Mouse (Mus musculus) kidney, embryonic 14.5 days (tissue): ENCODE results near the gene Mgst2. TPM values are rescaled to one million over a fixed set of nuclear protein-coding genes. Genes with fewer than 3 reads are reported as not detected.

Source experiments
- ATAC-seq: fragments of 200-750 bp; cut with Nextera tagmentation; 2 replicates; pipeline ENCODE4 v1.8.0; 2017; ENCODE audit warnings: moderate number of reproducible peaks, mild to moderate bottlenecking, moderate TSS enrichment, moderate library complexity; ENCODE audit not compliant: low FRiP score, low TSS enrichment
- H3K27ac ChIP-seq: fragments of 300-500 bp; sonication (generic); 2 replicates; pipeline ENCODE4 v1.5.1; 2014; ENCODE audit warnings: low read depth, mild to moderate bottlenecking, low read length, moderate library complexity, mixed read lengths
- H3K27me3 ChIP-seq: fragments of 300-500 bp; sonication (generic); 2 replicates; pipeline ENCODE4 v1.6.1; 2014; ENCODE audit warnings: mild to moderate bottlenecking, low read length; ENCODE audit not compliant: control insufficient read depth, insufficient read depth
- H3K36me3 ChIP-seq: fragments of 300-500 bp; sonication (generic); 2 replicates; pipeline ENCODE4 v1.6.1; 2014; ENCODE audit warnings: low read length, mixed read lengths; ENCODE audit not compliant: control insufficient read depth, insufficient read depth
- H3K4me1 ChIP-seq: fragments of 300-500 bp; sonication (generic); 2 replicates; pipeline ENCODE4 v1.6.1; 2014; ENCODE audit warnings: low read length, mixed read lengths; ENCODE audit not compliant: control insufficient read depth, insufficient read depth
- H3K4me2 ChIP-seq: fragments of 300-500 bp; sonication (generic); replicated peaks from 2 replicates; pipeline ENCODE4 v1.6.1; 2014; ENCODE audit warnings: low read depth, mild to moderate bottlenecking, low read length
- H3K4me3 ChIP-seq: fragments of 300-500 bp; sonication (generic); 2 replicates; pipeline ENCODE4 v1.5.1; 2014; ENCODE audit warnings: mild to moderate bottlenecking, low read length
- H3K9ac ChIP-seq: fragments of 300-500 bp; sonication (generic); 2 replicates; pipeline ENCODE4 v1.6.1; 2014; ENCODE audit warnings: low read depth, mild to moderate bottlenecking, low read length, moderate library complexity
- H3K9me3 ChIP-seq: fragments of 300-500 bp; sonication (generic); 2 replicates; pipeline ENCODE4 v1.6.1; 2016; ENCODE audit warnings: low read length; ENCODE audit not compliant: control insufficient read depth
- WGBS: fragments of 180-500 bp; shearing (Covaris S2); extraction: QIAGEN DNeasy Blood & Tissue Kit; methylation state at CpG from one replicate; pipeline ENCODE4 v1.1.7; 2014; 5-methylcytosine and 5-hydroxymethylcytosine counted together
- polyA plus RNA-seq: library from polyadenylated mRNA; unstranded; fragments of >200 nt; fragmentation: Nextera tagmentation; extraction: Ambion mirVana; gene quantifications from 2 replicates; pipeline ENCODE4 v1.2.1, GENCODE M21; 2014

The Mgst2 gene
- polyA plus RNA-seq, 1 experiment from 2014 or later: 0.51 TPM

DNA sequence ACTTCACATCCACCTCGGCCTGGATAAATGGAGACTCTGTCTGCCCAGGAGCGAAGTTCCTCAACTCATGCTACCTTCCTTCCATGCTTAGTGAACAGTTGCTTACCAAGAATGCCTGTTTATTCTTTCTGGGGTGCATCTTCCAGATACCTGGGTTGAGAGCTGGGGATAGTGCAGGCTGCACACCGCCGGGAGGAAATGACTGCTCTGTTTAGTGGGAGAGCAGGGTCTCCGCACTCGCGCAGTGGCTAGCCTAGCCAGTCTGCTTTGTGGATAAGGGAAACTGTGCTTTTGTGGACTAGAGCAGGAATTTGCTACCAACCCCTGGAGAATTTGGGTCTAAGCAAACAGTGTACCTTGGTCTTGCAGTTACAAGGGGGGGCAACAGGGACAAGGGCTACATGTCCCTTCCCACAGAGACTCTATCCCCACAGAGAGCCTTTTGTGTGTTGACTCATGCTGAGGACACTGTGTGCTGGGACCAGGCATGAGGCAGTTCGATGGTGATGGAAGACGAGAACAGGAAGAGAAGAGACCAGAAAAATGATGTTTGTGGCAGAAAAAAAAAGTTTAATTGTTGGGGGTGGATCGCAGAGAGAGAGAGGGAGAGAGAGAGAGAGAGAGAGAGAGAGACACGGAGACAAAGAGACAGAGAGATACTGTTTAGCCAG, 1.9 kb downstream of the Mgst2 start:
- Histone ChIP-seq H3K4me1 (0 out of 2 replicates have a peak, but pooled peaks cover 3% of the 10 kb centered on the region), H3K36me3 (no peaks in the 10 kb centered on the region), H3K9me3 (no peaks in the 10 kb centered on the region), H3K9ac (no peak overlapping the region), H3K4me2 (no peak overlapping the region), H3K27me3 (no peaks in the 10 kb centered on the region), H3K27ac (no peak overlapping the region), H3K4me3 (no peak overlapping the region)
- no peak for ATAC-seq
- 82% methylated on average over 11 of the region's 11 CpGs for WGBS

DNA sequence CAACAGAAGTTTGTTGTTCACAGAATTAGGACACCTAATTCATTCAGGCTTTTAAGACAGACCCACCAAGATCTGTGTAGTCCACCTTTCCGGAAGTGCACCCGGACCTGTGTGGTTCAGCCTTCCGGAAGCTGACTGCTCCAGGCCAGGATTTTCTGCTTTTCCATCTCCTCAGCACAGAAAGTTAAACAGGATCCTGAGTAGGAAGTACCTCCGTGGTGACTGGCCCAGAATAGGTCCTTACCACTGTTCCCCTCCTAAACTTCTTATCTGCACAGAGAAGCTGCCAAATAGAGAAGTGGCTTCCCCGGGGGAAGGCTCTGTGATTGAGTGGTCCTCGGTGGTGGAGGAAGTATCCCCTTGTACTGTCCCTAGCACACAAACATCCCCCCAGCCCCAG, 2.4 kb downstream of the Mgst2 start:
- Histone ChIP-seq H3K4me1 (peaks cover 4% of the 10 kb centered on the region; the same call in 1 of the 2 replicates), H3K4me2 (no peak overlapping the region), H3K27me3 (no peaks in the 10 kb centered on the region), H3K27ac (no peak overlapping the region), H3K9ac (no peak overlapping the region), H3K9me3 (no peaks in the 10 kb centered on the region), H3K36me3 (no peaks in the 10 kb centered on the region), H3K4me3 (no peak overlapping the region)
- WGBS: 57% methylated on average over 6 of the region's 6 CpGs
- ATAC-seq: no peak

DNA sequence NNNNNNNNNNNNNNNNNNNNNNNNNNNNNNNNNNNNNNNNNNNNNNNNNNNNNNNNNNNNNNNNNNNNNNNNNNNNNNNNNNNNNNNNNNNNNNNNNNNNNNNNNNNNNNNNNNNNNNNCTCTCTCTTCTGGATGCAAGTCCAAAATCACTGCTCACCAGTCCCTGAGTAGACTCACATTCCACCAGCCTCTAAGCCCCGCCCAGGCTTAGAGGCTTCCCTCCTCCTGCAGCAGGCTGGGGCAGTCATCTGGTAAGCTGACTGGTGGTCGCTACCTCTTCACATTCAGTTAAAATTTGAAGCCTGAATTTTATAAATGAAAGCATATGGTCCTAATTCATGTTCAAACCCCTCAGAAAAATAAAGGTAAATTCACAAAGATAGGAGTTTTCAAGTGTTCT, 8.4 kb downstream of the Mgst2 start:
- Histone ChIP-seq H3K4me2 (no peak overlapping the region), H3K36me3 (no peaks in the 10 kb centered on the region), H3K27me3 (no peaks in the 10 kb centered on the region), H3K9ac (no peak overlapping the region), H3K4me1 (peaks cover 8% of the 10 kb centered on the region; the same call in 1 of the 2 replicates), H3K9me3 (no peaks in the 10 kb centered on the region), H3K4me3 (no peak overlapping the region), H3K27ac (no peak overlapping the region)
- 53% methylated on average over 2 of the region's 2 CpGs for WGBS
- no peak for ATAC-seq

DNA sequence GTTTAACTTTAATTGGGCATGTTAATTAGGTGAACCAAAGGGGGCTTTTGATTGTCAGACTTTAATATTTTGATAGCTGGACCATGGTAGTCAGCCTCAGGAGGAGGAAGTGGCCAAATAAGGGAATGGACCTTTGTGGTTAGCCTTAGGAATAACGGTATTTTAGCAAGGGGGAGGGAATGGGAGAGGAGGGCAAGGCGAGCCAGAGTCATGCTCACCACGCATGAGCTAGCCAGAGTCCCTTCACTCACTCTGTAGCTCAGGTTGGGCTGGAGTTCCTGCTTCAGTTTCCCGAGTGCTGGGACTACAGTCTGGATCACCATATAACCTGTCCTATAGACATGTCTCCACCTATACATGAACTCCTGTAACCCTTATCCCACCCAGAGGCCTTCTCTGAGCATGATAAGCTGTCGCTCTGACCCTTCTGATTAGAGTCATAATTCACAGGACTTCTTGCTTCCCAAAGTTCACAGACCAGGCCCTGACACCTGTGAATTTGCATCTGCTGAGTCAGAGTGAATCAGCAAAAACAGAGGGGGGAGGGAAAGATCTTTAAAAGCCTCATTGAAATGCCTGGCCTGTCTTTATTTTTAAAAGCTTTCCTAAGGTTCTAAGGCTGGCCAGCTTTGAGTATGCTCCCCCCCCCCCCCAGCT, 10.4 kb downstream of the Mgst2 start:
- no peak overlapping the region for H3K9ac ChIP-seq
- no peaks in the 10 kb centered on the region for H3K36me3 ChIP-seq
- H3K4me2 ChIP-seq: no peak overlapping the region
- WGBS: 65% methylated on average over 5 of the region's 5 CpGs
- no peaks in the 10 kb centered on the region for H3K9me3 ChIP-seq
- no peak for ATAC-seq
- no peak overlapping the region for H3K27ac ChIP-seq
- H3K4me1 ChIP-seq: peaks cover 8% of the 10 kb centered on the region; the same call in 1 of the 2 replicates
- H3K27me3 ChIP-seq: no peaks in the 10 kb centered on the region
- no peak overlapping the region for H3K4me3 ChIP-seq

DNA sequence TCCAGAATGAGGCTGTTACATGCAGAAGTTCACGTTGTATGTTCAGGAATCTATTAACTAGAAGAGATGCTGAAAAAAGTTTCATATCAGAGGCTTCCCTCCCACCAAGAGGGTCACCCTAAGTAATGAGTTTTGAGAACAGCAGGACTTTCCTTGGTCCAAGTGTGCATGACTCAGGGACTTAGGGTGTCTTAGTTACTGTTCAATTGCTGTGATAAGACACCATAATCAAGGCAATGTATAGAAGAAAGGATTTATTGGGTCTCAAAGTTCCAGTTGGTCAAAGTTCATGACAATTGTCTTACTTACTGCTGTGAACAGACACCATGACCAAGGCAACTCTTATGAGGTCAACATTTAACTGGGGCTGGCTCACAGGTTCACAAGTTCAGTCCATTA, 10.9 kb downstream of the Mgst2 start:
- 88% methylated on average over 1 of the region's 1 CpGs for WGBS
- no peak for ATAC-seq
- no peaks in the 10 kb centered on the region for H3K36me3 ChIP-seq

DNA sequence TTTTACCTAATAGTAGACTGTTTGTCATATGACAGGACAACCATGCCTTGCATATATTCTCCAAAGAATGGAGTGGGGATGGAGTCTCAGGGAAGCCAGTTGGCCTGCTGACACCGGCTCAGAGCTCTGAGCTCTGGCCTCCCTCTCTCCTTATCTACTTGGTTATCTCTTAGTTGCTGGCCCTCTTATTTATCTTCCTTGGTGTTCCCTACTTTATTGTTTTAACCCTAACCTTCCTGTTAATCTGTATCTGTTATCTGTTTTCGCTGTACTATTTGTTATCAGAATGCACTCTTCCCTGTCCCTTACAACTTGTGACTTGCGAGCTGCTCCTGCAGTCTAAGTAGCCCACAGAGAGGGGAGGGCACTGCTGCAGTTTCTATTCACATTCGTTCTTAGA, 12.5 kb downstream of the Mgst2 start:
- ATAC-seq: no peak
- H3K27ac ChIP-seq: no peak overlapping the region
- H3K4me1 ChIP-seq: peaks cover 7% of the 10 kb centered on the region; the same call in 1 of the 2 replicates
- no peaks in the 10 kb centered on the region for H3K9me3 ChIP-seq
- 71% methylated on average over 4 of the region's 4 CpGs for WGBS
- H3K4me2 ChIP-seq: no peak overlapping the region
- H3K4me3 ChIP-seq: no peak overlapping the region
- no peaks in the 10 kb centered on the region for H3K27me3 ChIP-seq
- H3K9ac ChIP-seq: no peak overlapping the region
- no peaks in the 10 kb centered on the region for H3K36me3 ChIP-seq

More for the DNA sequence above, 10.9 kb downstream of the Mgst2 start:
- no peak overlapping the region for H3K27ac ChIP-seq
- H3K4me1 ChIP-seq: peaks cover 8% of the 10 kb centered on the region; the same call in 1 of the 2 replicates
- no peak overlapping the region for H3K9ac ChIP-seq
- H3K9me3 ChIP-seq: no peaks in the 10 kb centered on the region
- H3K27me3 ChIP-seq: no peaks in the 10 kb centered on the region
- no peak overlapping the region for H3K4me2 ChIP-seq
- no peak overlapping the region for H3K4me3 ChIP-seq

DNA sequence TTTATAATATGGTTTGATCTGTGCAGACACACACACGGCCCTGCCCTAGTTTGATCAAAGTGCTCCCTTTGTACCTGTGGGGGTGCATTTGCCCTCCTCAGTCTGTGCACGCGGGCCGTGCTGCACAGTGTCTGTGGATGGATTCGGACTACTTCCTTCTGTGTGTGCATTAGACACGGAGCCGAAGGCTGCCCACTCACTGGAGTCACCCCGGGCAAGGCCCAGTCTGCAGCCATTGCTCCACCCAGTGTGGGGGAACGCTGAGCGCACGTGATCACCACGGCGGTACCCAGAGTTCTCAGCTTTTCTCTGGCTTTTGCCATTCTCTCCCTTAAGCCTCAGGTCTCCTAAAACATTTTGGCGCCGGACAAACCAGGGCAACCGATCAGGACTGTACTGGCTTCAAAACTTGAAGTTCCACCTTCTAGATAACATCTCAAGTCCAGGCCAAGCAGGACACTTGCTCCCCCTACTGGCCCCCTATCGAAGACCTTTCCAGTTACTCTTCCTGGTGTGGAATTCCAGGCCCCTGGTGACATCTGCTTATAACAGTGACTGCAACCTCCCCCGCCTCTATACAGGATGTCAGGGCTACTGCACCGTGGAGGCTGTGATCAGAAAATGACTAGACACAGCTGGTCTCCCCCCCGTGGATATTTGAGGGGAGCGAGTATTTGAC, 13.4 kb downstream of the Mgst2 start:
- 69% methylated on average over 21 of the region's 21 CpGs for WGBS
- Histone ChIP-seq H3K4me3 (no peak overlapping the region), H3K4me2 (no peak overlapping the region), H3K36me3 (no peaks in the 10 kb centered on the region), H3K9ac (no peak overlapping the region), H3K4me1 (0 out of 2 replicates have a peak, but pooled peaks cover 2% of the 10 kb centered on the region), H3K9me3 (no peaks in the 10 kb centered on the region), H3K27me3 (no peaks in the 10 kb centered on the region), H3K27ac (no peak overlapping the region)
- ATAC-seq: peak; percentile 63; the same call in 1 of the 2 replicates

DNA sequence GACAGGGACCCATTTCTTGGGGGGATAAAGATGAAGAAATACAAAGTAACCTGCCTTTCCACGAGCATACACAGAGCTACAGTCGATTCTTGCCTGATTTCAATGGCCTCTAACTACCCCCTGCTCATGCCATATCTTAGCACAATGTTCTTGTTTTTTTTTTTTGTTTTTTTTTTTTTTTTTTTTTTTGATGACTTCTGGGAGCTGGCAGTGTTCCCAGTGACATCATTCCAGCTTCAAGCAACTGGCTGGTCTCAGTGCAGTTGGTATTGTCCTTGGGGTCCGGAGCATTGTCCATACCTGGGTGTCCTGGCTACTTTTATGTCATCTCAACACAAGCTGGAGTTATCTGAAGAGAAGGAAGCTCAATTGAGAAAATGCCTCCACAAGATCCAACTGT, 14.8 kb downstream of the Mgst2 start:
- no peak for ATAC-seq
- Histone ChIP-seq H3K4me1 (no peaks in the 10 kb centered on the region), H3K9ac (no peak overlapping the region), H3K9me3 (no peaks in the 10 kb centered on the region), H3K4me3 (no peak overlapping the region), H3K27ac (no peak overlapping the region), H3K4me2 (no peak overlapping the region), H3K36me3 (no peaks in the 10 kb centered on the region), H3K27me3 (no peaks in the 10 kb centered on the region)
- 84% methylated on average over 3 of the region's 3 CpGs for WGBS

DNA sequence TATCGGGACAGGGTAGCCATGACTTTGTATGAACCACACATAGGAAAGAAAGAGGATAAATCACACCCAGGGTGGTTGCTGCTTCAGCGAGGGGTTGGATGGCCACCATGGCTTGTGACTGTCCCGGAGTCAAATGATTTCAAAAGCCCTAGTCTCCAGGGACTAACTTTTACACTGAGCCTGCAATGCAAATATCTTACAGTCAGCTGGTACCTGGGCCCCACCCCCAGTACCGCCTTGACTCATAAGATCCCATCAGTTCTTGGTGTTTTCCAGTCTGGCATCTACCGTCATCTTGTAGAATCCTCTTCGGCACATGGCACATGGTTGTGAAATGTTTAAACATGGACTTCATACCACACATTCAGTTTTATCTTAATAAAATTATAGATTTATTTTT, 25.4 kb downstream of the Mgst2 start:
- ATAC-seq: no peak
- H3K4me3 ChIP-seq: no peak overlapping the region
- H3K4me1 ChIP-seq: no peaks in the 10 kb centered on the region
- peaks cover 16% of the 10 kb centered on the region for H3K36me3 ChIP-seq
- no peak overlapping the region for H3K27ac ChIP-seq
- no peak overlapping the region for H3K4me2 ChIP-seq
- H3K27me3 ChIP-seq: no peaks in the 10 kb centered on the region
- no peaks in the 10 kb centered on the region for H3K9me3 ChIP-seq
- 94% methylated on average over 6 of the region's 6 CpGs for WGBS
- no peak overlapping the region for H3K9ac ChIP-seq
